Mouse (Mus musculus) midbrain, embryonic 16.5 days (tissue): ENCODE data around the gene Trim26. TPM values are rescaled to one million over a fixed set of nuclear protein-coding genes. Genes with fewer than 3 reads are reported as not detected.

Experiments used
- ATAC-seq: fragments of 200-750 bp; cut with Nextera tagmentation; 2 replicates; pipeline ENCODE4 v1.8.0; 2017; ENCODE audit warnings: moderate TSS enrichment
- H3K27ac ChIP-seq: fragments of 300-500 bp; sonication (generic); 2 replicates; pipeline ENCODE4 v1.5.1; 2014; ENCODE audit warnings: mild to moderate bottlenecking, low read length, mixed read lengths
- H3K27me3 ChIP-seq: fragments of 300-500 bp; sonication (generic); 2 replicates; pipeline ENCODE4 v1.6.1; 2014; ENCODE audit warnings: low read depth, low read length, mixed read lengths; ENCODE audit not compliant: control insufficient read depth, insufficient read depth
- H3K36me3 ChIP-seq: fragments of 300-500 bp; sonication (generic); 2 replicates; pipeline ENCODE4 v1.6.1; 2014; ENCODE audit warnings: mild to moderate bottlenecking, low read length, moderate library complexity, mixed read lengths; ENCODE audit not compliant: control insufficient read depth, insufficient read depth
- H3K4me1 ChIP-seq: fragments of 300-500 bp; sonication (generic); 2 replicates; pipeline ENCODE4 v1.6.1; 2014; ENCODE audit warnings: mild to moderate bottlenecking, low read length, mixed read lengths; ENCODE audit not compliant: control insufficient read depth, insufficient read depth
- H3K4me2 ChIP-seq: fragments of 300-500 bp; sonication (generic); 2 replicates; pipeline ENCODE4 v1.6.1; 2014; ENCODE audit warnings: mild to moderate bottlenecking, low read length, mixed read lengths
- H3K4me3 ChIP-seq: fragments of 300-500 bp; sonication (generic); 2 replicates; pipeline ENCODE4 v1.5.1; 2014; ENCODE audit warnings: low read depth, mild to moderate bottlenecking, low read length, moderate library complexity, mixed read lengths
- H3K9ac ChIP-seq: fragments of 300-500 bp; sonication (generic); 2 replicates; pipeline ENCODE4 v1.6.1; 2014; ENCODE audit warnings: low read depth, low read length, mixed read lengths
- H3K9me3 ChIP-seq: fragments of 300-500 bp; sonication (generic); replicated peaks from 2 replicates; pipeline ENCODE4 v1.6.1; 2014; ENCODE audit warnings: mild to moderate bottlenecking, low read length, mixed read lengths; ENCODE audit not compliant: control insufficient read depth, poor library complexity, severe bottlenecking
- WGBS: fragments of 180-500 bp; shearing (Covaris S2); extraction: QIAGEN DNeasy Blood & Tissue Kit; methylation state at CpG from one replicate; pipeline ENCODE4 v1.1.7; 2014; 5-methylcytosine and 5-hydroxymethylcytosine counted together
- polyA plus RNA-seq: library from polyadenylated mRNA; unstranded; fragments of >200 nt; fragmentation: Nextera tagmentation; extraction: Ambion mirVana; gene quantifications from 2 replicates; pipeline ENCODE4 v1.2.1, GENCODE M21; 2015

Trim26 gene
- polyA plus RNA-seq, 1 experiment from 2014 or later = 48.0 TPM

DNA sequence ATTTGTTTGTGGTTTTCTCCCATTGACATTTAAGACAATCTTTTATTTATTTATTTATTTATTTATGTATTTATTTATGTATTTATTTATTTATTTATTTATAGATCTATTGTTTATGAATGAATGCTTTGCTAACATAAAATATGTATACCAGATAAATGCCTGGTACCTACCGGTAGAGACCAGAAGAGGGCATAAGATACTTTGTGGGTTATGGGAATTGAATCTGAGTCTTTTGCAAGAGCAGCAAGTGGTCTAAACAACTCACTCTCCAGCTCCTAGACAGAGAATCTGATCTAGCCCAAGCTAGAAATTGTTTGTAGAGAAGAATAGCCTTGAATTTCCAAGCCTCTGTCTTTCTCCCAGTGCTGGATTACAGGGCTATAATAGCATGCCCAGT lies 63.8 kb downstream of the Trim26 start:
- H3K4me1 ChIP-seq = no peaks in the 10 kb centered on the region
- H3K4me2 ChIP-seq = no peak overlapping the region
- no peak overlapping the region for H3K27ac ChIP-seq
- H3K27me3 ChIP-seq = no peaks in the 10 kb centered on the region
- no peaks in the 10 kb centered on the region for H3K36me3 ChIP-seq
- ATAC-seq = no peak
- H3K9ac ChIP-seq = no peak overlapping the region
- 30% methylated on average over 1 of the region's 1 CpGs for WGBS
- H3K9me3 ChIP-seq = no peaks in the 10 kb centered on the region
- no peak overlapping the region for H3K4me3 ChIP-seq

DNA sequence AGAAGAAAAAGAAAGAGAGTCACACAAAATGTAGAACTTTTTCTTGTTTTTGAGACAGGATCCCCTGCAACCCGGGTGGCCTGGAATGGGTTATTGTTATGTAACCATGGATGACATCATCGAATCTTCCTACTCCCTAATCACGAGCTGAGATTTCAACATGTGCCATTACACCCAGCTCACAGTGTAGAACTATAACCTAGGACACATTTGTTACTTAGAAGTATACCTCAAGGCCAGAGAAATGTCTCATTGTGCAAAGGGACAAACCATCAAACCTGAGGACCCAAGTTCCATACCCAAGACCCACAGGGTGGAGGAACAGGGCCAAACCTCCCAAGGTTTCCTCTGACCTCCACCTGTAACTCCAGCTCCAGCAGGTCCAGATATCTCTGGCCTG lies 66.7 kb downstream of the Trim26 start:
- 77% methylated on average over 3 of the region's 3 CpGs for WGBS
- ATAC-seq = no peak

DNA sequence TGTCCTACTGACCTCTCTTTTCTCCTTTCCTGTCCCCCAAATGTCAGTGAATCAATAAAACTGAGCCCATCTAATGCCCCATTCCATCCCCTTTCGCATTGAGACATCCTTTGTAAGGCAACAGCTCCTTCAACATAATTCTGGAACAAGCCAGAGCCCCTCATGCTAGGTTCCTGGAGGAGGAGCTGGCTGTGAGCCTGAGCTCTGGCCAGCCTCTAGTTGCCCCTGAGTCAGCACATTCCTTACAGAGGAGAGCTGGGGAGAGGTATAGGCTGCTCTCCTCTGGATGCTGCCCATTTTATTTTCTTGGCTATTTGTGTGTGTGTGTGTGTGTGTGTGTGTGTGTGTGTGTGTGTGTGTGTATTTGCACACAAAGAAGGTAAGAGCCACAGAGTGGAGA lies 71.3 kb downstream of the Trim26 start:
- Histone ChIP-seq H3K27me3 (no peaks in the 10 kb centered on the region), H3K4me2 (no peak overlapping the region), H3K4me1 (no peaks in the 10 kb centered on the region), H3K4me3 (no peak overlapping the region), H3K36me3 (no peaks in the 10 kb centered on the region), H3K9me3 (no peaks in the 10 kb centered on the region), H3K9ac (no peak overlapping the region), H3K27ac (no peak overlapping the region)
- 68% methylated on average over 1 of the region's 1 CpGs for WGBS
- no peak for ATAC-seq

More for the DNA sequence above, 66.7 kb downstream of the Trim26 start:
- Histone ChIP-seq H3K36me3 (no peaks in the 10 kb centered on the region), H3K4me1 (no peaks in the 10 kb centered on the region), H3K9ac (no peak overlapping the region), H3K9me3 (no peaks in the 10 kb centered on the region), H3K27me3 (no peaks in the 10 kb centered on the region), H3K27ac (no peak overlapping the region), H3K4me3 (no peak overlapping the region), H3K4me2 (no peak overlapping the region)

Other genes starting within 250 kb of the Trim26 start
- not detected in 2 replicates for gene H2-M9, start 194.5 kb upstream of the Trim26 start, polyA plus RNA-seq
- gene H2-M1, start 164.9 kb upstream of the Trim26 start, polyA plus RNA-seq = not detected in 2 replicates
- gene H2-M10.5, start 64.2 kb upstream of the Trim26 start, polyA plus RNA-seq = not detected in 2 replicates
- not detected in 2 replicates for gene H2-M10.6, start 25.0 kb upstream of the Trim26 start, polyA plus RNA-seq
- 0.53 and 0.89 TPM in 2 replicates for gene Trim15, start 30.1 kb downstream of the Trim26 start, polyA plus RNA-seq
- 0.70 and 1.0 TPM in 2 replicates for gene Trim10, start 32.4 kb downstream of the Trim26 start, polyA plus RNA-seq
- gene Trim40, start 53.0 kb downstream of the Trim26 start, polyA plus RNA-seq = not detected in 2 replicates
- not detected in 2 replicates for gene Trim31, start 61.0 kb downstream of the Trim26 start, polyA plus RNA-seq
- gene Rnf39, start 105.8 kb downstream of the Trim26 start, polyA plus RNA-seq = 1.7 and 2.0 TPM in 2 replicates
- 158 and 166 TPM in 2 replicates for gene Ppp1r11, start 114.6 kb downstream of the Trim26 start, polyA plus RNA-seq
- gene Znrd1, start 121.4 kb downstream of the Trim26 start, polyA plus RNA-seq = 47.3 and 52.3 TPM in 2 replicates
- 4.7 and 6.5 TPM in 2 replicates for gene Znrd1as, start 121.5 kb downstream of the Trim26 start, polyA plus RNA-seq
- gene 2410137M14Rik, start 144.1 kb downstream of the Trim26 start, polyA plus RNA-seq = 0.42 and 0.44 TPM in 2 replicates
- 2.9 and 3.4 TPM in 2 replicates for gene H2-M5, start 152.4 kb downstream of the Trim26 start, polyA plus RNA-seq
- 280 and 312 TPM in 2 replicates for gene Zfp57, start 164.0 kb downstream of the Trim26 start, polyA plus RNA-seq
- 2.0 and 3.2 TPM in 2 replicates for gene Mog, start 186.3 kb downstream of the Trim26 start, polyA plus RNA-seq
- 81.7 and 94.9 TPM in 2 replicates for gene Gabbr1, start 208.8 kb downstream of the Trim26 start, polyA plus RNA-seq